Mouse (Mus musculus) erythroblast, embryonic 14.5 days (primary cell): ENCODE data around the gene N4bp1. TPM values are rescaled to one million over a fixed set of nuclear protein-coding genes. Genes with fewer than 3 reads are reported as not detected.

ENCODE experiments used
- H3K27me3 ChIP-seq: 2 replicates; pipeline ENCODE4 v1.6.1; 2012; ENCODE audit warnings: inconsistent platforms; ENCODE audit not compliant: control insufficient read depth
- H3K36me3 ChIP-seq: 2 replicates; pipeline ENCODE4 v1.6.1; 2012; ENCODE audit warnings: mild to moderate bottlenecking, inconsistent platforms; ENCODE audit not compliant: control insufficient read depth
- H3K4me1 ChIP-seq: 2 replicates; pipeline ENCODE4 v1.6.1; 2012; ENCODE audit warnings: inconsistent platforms; ENCODE audit not compliant: control insufficient read depth
- H3K4me3 ChIP-seq: replicated peaks from 2 replicates; pipeline ENCODE3; 2012; ENCODE audit warnings: moderate library complexity, mild to moderate bottlenecking, inconsistent platforms
- H3K9me3 ChIP-seq: 2 replicates; pipeline ENCODE4 v1.6.1; 2012; ENCODE audit warnings: low read length, inconsistent platforms, mixed read lengths; ENCODE audit not compliant: control insufficient read depth
- GATA1 ChIP-seq: IDR thresholded peaks from 2 replicates; pipeline ENCODE4 v1.6.1; 2012; ENCODE audit warnings: low read length, inconsistent platforms, mixed read lengths
- TAL1 ChIP-seq: IDR thresholded peaks from 3 replicates; pipeline ENCODE4 v1.6.1; 2012; ENCODE audit warnings: low read length, inconsistent platforms, mixed read lengths
- polyA plus RNA-seq: library from polyadenylated mRNA; stranded (reverse); fragments of >175 nt; gene quantifications from 2 replicates; pipeline ENCODE4 v1.2.3, GENCODE M21; 2012

The N4bp1 gene
- polyA plus RNA-seq, 1 experiment, result 0.37 TPM

- Histone ChIP-seq H3K9me3 (peaks cover 2% of the 10 kb centered on the region; the same call in 1 of the 2 replicates), H3K4me3 (no peak overlapping the region), H3K27me3 (peaks cover 3% of the 10 kb centered on the region; the same call in 1 of the 2 replicates), H3K36me3 (no peaks in the 10 kb centered on the region), H3K4me1 (no peaks in the 10 kb centered on the region)
- TF ChIP-seq GATA1 (no peak), TAL1 (no peak)
Measured at GRCm38 (mm10) chr8:86903104-86903503, 18.0 kb upstream of the N4bp1 start.

- Histone ChIP-seq H3K4me1 (peaks cover 3% of the 10 kb centered on the region), H3K27me3 (peaks cover 3% of the 10 kb centered on the region; the same call in 1 of the 2 replicates), H3K36me3 (no peaks in the 10 kb centered on the region), H3K9me3 (peaks cover 2% of the 10 kb centered on the region; the same call in 1 of the 2 replicates), H3K4me3 (no peak overlapping the region)
- TF ChIP-seq GATA1, result no peak
- no peak for TF ChIP-seq TAL1
Measured at GRCm38 (mm10) chr8:86902656-86903055, 17.6 kb upstream of the N4bp1 start.

DNA sequence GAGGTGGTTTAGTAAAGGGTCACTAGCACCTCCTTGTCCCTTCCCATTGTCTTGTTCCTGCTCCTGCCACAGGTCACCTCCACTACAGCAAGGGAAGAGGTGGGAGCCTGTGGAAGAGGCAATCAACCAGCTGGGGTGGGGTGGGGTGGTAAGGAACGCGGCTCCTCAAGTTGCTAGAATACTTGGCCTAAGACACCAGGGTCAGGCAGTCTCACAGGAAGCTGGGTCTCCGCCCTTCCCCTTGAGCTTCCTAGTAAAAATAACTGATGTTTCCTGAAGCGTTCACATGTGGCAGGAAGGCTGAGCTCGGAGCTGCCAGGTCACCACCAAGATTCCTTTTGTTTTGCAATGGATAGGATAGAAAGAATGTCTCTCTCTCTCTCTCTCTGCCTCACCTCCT lies 16.9 kb upstream of the N4bp1 start:
- H3K4me3 ChIP-seq, result no peak overlapping the region
- H3K27me3 ChIP-seq, result peaks cover 3% of the 10 kb centered on the region; the same call in 1 of the 2 replicates
- H3K4me1 ChIP-seq, result peaks cover 4% of the 10 kb centered on the region
- no peaks in the 10 kb centered on the region for H3K36me3 ChIP-seq
- peaks cover 2% of the 10 kb centered on the region; the same call in 1 of the 2 replicates for H3K9me3 ChIP-seq
- no peak for TF ChIP-seq GATA1
- no peak for TF ChIP-seq TAL1

- H3K9me3 ChIP-seq, result no peaks in the 10 kb centered on the region; the same call in 1 of the 2 replicates
- H3K36me3 ChIP-seq, result no peaks in the 10 kb centered on the region
- no peak for TF ChIP-seq GATA1
- TF ChIP-seq TAL1, result no peak
- no peak overlapping the region for H3K4me3 ChIP-seq
- H3K27me3 ChIP-seq, result peaks cover 3% of the 10 kb centered on the region; the same call in 1 of the 2 replicates
- peaks cover 4% of the 10 kb centered on the region for H3K4me1 ChIP-seq
Measured at GRCm38 (mm10) chr8:86897726-86898419, 12.8 kb upstream of the N4bp1 start.

GRCm38 (mm10) chr8:86895390-86895789 lies 10.3 kb upstream of the N4bp1 start:
- Histone ChIP-seq H3K4me3 (no peak overlapping the region), H3K27me3 (no peaks in the 10 kb centered on the region), H3K9me3 (no peaks in the 10 kb centered on the region; the same call in 1 of the 2 replicates), H3K36me3 (no peaks in the 10 kb centered on the region), H3K4me1 (peaks cover 4% of the 10 kb centered on the region)
- TF ChIP-seq TAL1 (no peak), GATA1 (no peak)

- no peaks in the 10 kb centered on the region for H3K36me3 ChIP-seq
- TF ChIP-seq TAL1, result no peak
- no peak for TF ChIP-seq GATA1
- peaks cover 4% of the 10 kb centered on the region for H3K4me1 ChIP-seq
- H3K9me3 ChIP-seq, result no peaks in the 10 kb centered on the region; the same call in 1 of the 2 replicates
- no peak overlapping the region for H3K4me3 ChIP-seq
- H3K27me3 ChIP-seq, result peaks cover 2% of the 10 kb centered on the region; the same call in 1 of the 2 replicates
Measured at GRCm38 (mm10) chr8:86894194-86894761, 9.2 kb upstream of the N4bp1 start.

DNA sequence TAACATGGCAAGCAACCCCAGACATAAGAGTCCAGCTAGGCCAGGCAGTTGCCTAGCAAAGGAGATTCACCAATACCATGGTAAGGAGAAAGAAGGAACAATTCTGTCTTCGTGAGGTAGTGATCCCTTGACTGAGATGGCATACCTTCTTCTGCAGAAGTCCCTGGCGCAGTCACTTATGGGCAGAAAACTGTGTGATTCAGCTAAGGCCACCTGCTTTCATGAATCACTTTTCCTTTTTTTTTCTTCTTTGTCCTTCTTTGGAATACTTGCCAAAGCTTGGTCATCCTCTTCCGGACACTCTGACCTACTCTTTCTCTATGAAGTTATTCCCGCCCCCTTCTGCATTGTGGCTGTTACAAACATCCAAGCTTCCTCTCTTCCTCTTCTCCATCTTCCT lies 8.5 kb upstream of the N4bp1 start:
- H3K4me1 ChIP-seq, result peaks cover 4% of the 10 kb centered on the region
- H3K27me3 ChIP-seq, result peaks cover 6% of the 10 kb centered on the region
- H3K36me3 ChIP-seq, result no peaks in the 10 kb centered on the region
- H3K9me3 ChIP-seq, result no peaks in the 10 kb centered on the region; the same call in 1 of the 2 replicates
- TF ChIP-seq GATA1 (no peak), TAL1 (no peak)
- no peak overlapping the region for H3K4me3 ChIP-seq

DNA sequence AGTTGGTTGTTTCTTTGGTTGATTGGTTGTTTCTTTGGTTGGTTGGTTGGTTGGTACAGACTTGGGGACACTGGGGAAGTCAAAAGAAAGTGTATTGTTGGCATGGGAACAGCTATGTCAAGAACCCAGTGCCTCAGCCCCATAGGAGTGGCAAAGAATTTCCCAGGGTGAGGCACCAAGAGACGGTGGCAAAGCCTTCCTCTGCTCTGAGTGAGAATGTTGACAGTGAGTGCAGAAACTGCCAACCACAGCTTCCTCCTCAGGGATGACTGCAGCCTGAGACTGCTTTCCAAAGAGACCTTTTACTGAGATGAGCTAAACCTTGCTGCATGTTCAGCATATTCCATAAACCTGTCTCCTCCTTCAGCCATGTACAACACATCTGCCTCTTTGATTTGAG lies 6.5 kb upstream of the N4bp1 start:
- Histone ChIP-seq H3K36me3 (no peaks in the 10 kb centered on the region), H3K27me3 (peaks cover 11% of the 10 kb centered on the region), H3K9me3 (no peaks in the 10 kb centered on the region; the same call in 1 of the 2 replicates), H3K4me3 (no peak overlapping the region), H3K4me1 (no peaks in the 10 kb centered on the region)
- TF ChIP-seq TAL1 (no peak), GATA1 (no peak)
